Mouse (Mus musculus) liver, postnatal 0 days (tissue): ENCODE measurements around the gene Slc36a1.

Source experiments
- CTCF ChIP-seq: sonication (generic); IDR thresholded peaks from 2 replicates; pipeline ENCODE4 v1.5.1; 2016; ENCODE audit warnings: antibody characterized with exemption, low read depth
- EP300 ChIP-seq: IDR thresholded peaks from 2 replicates; pipeline ENCODE4 v1.6.1; 2016; ENCODE audit warnings: antibody characterized with exemption, low read depth, mild to moderate bottlenecking

GRCm38 (mm10) chr11:55216830-55217229 is 12.7 kb downstream of the Slc36a1 start:
- TF ChIP-seq EP300 (no peak), CTCF (no peak)
